Mouse (Mus musculus): ENCODE data around the gene Mdp1.

- TF ChIP-seq CTCF (IDR thresholded peaks at IDR 0.05; ENCODE audit: low read depth, low read length), result no peak
- TF ChIP-seq GATA1 (IDR thresholded peaks at IDR 0.05; ENCODE audit: borderline replicate concordance, low read length), result no peak
These were observed 43.5 kb downstream of the Mdp1 start for GRCm38 (mm10) chr14:55616844-55617243.
